Mouse (Mus musculus) heart, embryonic 13.5 days (tissue): ENCODE measurements around the gene Slc38a11. TPM values are rescaled to one million over a fixed set of nuclear protein-coding genes. Genes with fewer than 3 reads are reported as not detected.

Experiments used
- ATAC-seq: fragments of 200-750 bp; cut with Nextera tagmentation; 2 replicates; pipeline ENCODE4 v1.8.0; 2017; ENCODE audit warnings: moderate TSS enrichment; ENCODE audit not compliant: insufficient number of reproducible peaks, low FRiP score, low TSS enrichment; ENCODE audit errors: extremely low read depth
- H3K27ac ChIP-seq: fragments of 300-500 bp; sonication (generic); replicated peaks from 2 replicates; pipeline ENCODE4 v1.5.1; 2015; ENCODE audit warnings: moderate library complexity, mild to moderate bottlenecking, inconsistent platforms
- H3K27me3 ChIP-seq: fragments of 300-500 bp; sonication (generic); replicated peaks from 2 replicates; pipeline ENCODE4 v1.6.1; 2015; ENCODE audit warnings: mild to moderate bottlenecking, inconsistent platforms
- H3K36me3 ChIP-seq: fragments of 300-500 bp; sonication (generic); 2 replicates; pipeline ENCODE4 v1.6.1; 2015; ENCODE audit warnings: mild to moderate bottlenecking, inconsistent platforms
- H3K4me1 ChIP-seq: fragments of 300-500 bp; sonication (generic); 2 replicates; pipeline ENCODE4 v1.6.1; 2015; ENCODE audit warnings: inconsistent platforms
- H3K4me2 ChIP-seq: fragments of 300-500 bp; sonication (generic); 2 replicates; pipeline ENCODE4 v1.6.1; 2015; ENCODE audit warnings: inconsistent platforms, mild to moderate bottlenecking, moderate library complexity
- H3K4me3 ChIP-seq: fragments of 300-500 bp; sonication (generic); 2 replicates; pipeline ENCODE4 v1.5.1; 2015; ENCODE audit warnings: moderate library complexity, mild to moderate bottlenecking, inconsistent platforms
- H3K9ac ChIP-seq: fragments of 300-500 bp; sonication (generic); 2 replicates; pipeline ENCODE4 v1.6.1; 2015; ENCODE audit warnings: inconsistent platforms, mild to moderate bottlenecking, moderate library complexity
- H3K9me3 ChIP-seq: fragments of 300-500 bp; sonication (generic); 2 replicates; pipeline ENCODE4 v1.6.1; 2016; ENCODE audit warnings: inconsistent platforms
- WGBS: fragments of 180-500 bp; shearing (Covaris S2); methylation state at CpG from one replicate; pipeline ENCODE4 v1.1.7; 2015; ENCODE audit warnings: mixed read lengths; 5-methylcytosine and 5-hydroxymethylcytosine counted together
- polyA plus RNA-seq: library from polyadenylated mRNA; unstranded; fragments of >200 nt; fragmentation: Nextera tagmentation; extraction: Ambion mirVana; gene quantifications from 2 replicates; pipeline ENCODE4 v1.2.1, GENCODE M21; 2015

The Slc38a11 gene
- polyA plus RNA-seq, 1 experiment from 2014 or later, result not detected

DNA sequence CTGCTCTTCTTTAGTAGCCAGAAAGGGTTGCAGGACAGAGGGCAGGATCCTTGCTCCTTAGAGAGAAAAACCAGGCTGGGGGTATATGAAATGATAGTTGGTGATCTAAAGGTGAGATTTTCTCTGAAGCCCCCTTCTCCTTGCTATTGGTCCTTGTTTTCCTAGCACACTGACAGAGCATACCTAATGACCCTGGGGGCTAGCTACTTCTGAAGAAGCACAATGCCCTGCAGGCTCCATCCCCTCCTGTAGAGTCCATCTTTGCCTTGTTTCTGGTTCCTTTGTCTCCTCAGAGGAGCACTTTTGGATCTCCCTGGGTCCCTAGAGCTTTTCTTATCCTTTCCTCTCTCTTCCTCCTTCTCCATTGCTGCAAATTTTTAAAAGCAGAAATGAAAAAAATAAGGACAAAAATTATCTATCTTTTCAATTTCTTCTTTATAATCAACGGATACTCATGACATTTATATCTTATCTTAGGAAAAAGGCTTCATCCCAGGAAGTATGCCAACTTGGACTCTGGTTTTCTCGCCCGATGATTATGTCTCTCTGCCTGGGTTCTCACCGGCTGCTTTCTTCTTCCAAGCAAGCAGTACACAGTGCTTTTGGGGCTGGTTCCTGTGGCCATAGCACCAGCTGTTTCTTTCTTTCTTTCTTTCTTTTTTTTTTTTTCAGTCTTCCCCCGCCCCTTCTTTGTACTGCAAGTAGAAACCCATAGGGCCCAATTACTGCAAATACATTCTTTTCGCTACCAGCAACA lies 41.7 kb downstream of the Slc38a11 start:
- Histone ChIP-seq H3K27me3 (no peaks in the 10 kb centered on the region), H3K36me3 (no peaks in the 10 kb centered on the region), H3K4me2 (no peak overlapping the region), H3K27ac (no peak overlapping the region), H3K4me1 (peaks cover 12% of the 10 kb centered on the region), H3K9ac (no peak overlapping the region), H3K9me3 (no peaks in the 10 kb centered on the region), H3K4me3 (no peak overlapping the region)
- 66% methylated on average over 6 of the region's 6 CpGs for WGBS
- ATAC-seq, result no peak

DNA sequence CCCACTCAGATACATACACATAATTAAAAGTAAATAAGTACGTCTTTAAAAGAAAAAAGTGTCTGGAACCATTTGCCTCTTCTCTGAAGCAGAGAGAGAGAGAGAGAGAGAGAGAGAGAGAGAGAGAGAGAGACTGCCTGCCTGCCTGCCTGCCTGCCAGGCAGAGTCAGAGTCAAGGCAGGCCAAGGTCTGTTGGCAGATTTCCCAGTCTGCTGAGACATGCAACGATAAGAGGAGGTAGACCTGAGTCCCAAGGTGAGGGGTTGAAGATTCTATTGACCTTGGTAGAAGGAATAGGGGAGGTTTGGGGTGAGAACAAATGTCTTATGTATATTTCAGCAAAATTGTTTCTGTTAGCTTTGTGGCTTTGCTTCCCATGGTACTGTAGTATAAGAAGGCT lies 42.9 kb downstream of the Slc38a11 start:
- H3K4me1 ChIP-seq, result peaks cover 14% of the 10 kb centered on the region
- H3K36me3 ChIP-seq, result no peaks in the 10 kb centered on the region
- H3K9me3 ChIP-seq, result no peaks in the 10 kb centered on the region
- H3K9ac ChIP-seq, result no peak overlapping the region
- no peak overlapping the region for H3K4me3 ChIP-seq
- no peak for ATAC-seq
- H3K27me3 ChIP-seq, result no peaks in the 10 kb centered on the region
- no peak overlapping the region for H3K4me2 ChIP-seq
- 38% methylated on average over 2 of the region's 2 CpGs for WGBS
- H3K27ac ChIP-seq, result 0 out of 2 replicates have a peak overlapping the region, but pooled peaks have one; percentile 28

DNA sequence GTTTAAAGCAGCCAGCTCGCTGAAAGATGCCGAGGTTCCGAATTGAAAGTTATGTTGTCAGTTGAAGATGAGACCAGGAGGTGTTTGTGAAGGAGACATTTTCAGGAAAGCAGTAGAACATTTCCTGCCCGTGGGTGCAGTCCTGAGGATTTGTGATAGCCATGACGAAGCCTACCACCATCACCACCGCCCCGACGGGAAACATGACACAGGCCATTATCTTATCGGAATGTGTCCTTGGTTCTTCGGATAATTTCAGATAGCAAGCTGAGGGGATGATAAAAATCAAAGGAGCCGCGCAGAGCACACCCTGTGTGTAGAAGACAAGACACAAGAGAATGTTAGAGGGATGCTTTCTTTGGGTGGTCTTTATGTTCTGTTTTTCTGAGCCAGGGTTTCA lies 47.1 kb downstream of the Slc38a11 start:
- no peak for ATAC-seq
- H3K4me1 ChIP-seq, result peaks cover 9% of the 10 kb centered on the region
- H3K9me3 ChIP-seq, result no peaks in the 10 kb centered on the region
- no peaks in the 10 kb centered on the region for H3K36me3 ChIP-seq
- H3K27ac ChIP-seq, result no peak overlapping the region
- H3K4me2 ChIP-seq, result no peak overlapping the region
- 26% methylated on average over 12 of the region's 12 CpGs for WGBS
- no peaks in the 10 kb centered on the region for H3K27me3 ChIP-seq
- no peak overlapping the region for H3K4me3 ChIP-seq
- H3K9ac ChIP-seq, result no peak overlapping the region

DNA sequence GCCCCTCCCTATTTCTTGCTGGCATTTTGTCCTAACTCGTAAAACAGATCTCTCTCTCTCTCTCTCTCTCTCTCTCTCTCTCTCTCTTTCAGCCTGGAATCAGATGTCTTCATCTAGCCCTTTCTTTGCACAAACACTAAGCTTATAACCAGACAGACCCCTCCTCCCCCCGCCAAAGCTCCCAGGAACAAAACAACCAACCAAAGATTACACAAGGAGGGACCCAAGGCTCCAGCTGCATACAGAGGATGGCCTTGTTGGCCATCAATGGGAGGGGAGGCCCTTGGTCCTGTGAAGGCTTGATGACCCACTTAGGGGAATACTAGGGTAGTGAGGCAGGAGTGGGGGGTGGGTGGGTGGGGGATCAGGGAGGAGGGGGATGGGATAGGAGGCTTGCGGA lies 52.6 kb downstream of the Slc38a11 start:
- no peak for ATAC-seq
- H3K9me3 ChIP-seq, result no peaks in the 10 kb centered on the region
- no peaks in the 10 kb centered on the region for H3K4me1 ChIP-seq
- no peaks in the 10 kb centered on the region for H3K36me3 ChIP-seq
- 81% methylated on average over 3 of the region's 3 CpGs for whole genome bisulfite sequencing
- no peak overlapping the region for H3K27ac ChIP-seq
- H3K4me2 ChIP-seq, result no peak overlapping the region
- no peak overlapping the region for H3K9ac ChIP-seq
- no peak overlapping the region for H3K4me3 ChIP-seq
- H3K27me3 ChIP-seq, result no peaks in the 10 kb centered on the region

DNA sequence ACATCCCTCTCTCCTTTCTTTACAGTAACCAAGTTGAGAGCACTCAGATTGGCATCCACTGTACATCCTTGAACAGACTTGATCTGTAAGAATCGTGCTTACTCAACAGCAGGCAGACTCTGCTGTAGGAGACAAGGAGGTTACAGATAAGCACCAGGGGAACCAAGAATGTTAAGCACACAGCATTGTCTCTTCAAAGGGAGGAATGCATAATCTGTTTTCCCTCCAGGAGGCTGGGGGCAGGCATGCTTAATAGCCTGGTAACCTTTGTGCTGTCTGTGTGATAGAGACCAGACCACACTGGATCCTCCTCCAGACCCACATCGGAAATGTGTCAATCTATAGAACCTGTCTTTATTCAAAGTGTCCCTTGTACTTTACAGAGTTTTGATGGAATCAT lies 67.3 kb downstream of the Slc38a11 start:
- H3K27me3 ChIP-seq, result no peaks in the 10 kb centered on the region
- no peak overlapping the region for H3K4me3 ChIP-seq
- H3K36me3 ChIP-seq, result no peaks in the 10 kb centered on the region
- WGBS, result 11% methylated on average over 2 of the region's 2 CpGs
- no peaks in the 10 kb centered on the region for H3K9me3 ChIP-seq
- ATAC-seq, result no peak
- H3K4me2 ChIP-seq, result no peak overlapping the region
- H3K4me1 ChIP-seq, result peaks cover 26% of the 10 kb centered on the region
- H3K9ac ChIP-seq, result no peak overlapping the region
- peak overlapping the region; percentile 70 for H3K27ac ChIP-seq

DNA sequence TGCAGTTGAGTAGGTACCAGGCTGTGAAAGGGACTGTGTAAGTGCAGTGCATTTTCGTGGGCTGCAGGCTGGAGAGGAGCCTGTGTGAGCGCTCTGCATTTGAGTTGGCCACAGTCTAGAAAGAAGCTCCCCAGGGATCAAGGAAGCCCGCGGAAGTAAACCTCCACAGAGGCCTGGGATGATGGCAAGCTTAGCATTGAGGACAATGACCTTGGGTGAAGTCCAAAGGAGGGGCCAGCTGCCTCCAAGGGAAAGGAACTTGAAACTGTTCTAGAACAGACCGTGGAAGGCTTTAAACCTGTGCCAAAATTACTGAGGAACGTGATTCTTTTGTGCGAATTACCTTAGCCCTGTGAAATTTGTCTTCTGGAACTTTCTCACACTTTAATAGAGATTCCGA lies 69.7 kb downstream of the Slc38a11 start:
- no peaks in the 10 kb centered on the region for H3K27me3 ChIP-seq

DNA sequence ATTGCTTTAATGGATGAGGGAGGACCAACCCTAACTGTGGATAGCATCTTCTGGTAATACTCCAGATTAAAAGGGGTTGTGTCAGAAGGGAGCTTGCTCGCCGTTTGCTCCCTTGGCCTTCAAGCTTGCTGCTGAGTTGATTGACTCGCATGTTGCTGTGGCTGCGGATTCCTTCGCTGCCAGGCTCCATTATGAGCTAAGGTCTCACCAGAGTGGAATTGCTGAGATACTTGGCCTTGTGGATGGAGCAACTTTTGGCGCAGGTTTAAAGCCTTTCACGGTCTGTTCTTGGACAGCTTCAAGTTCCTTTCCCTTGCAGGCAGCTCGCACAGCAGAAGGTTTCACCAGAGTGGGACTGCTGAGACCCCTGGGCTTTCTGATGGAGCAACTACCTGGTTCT lies 70.4 kb downstream of the Slc38a11 start:
- H3K9ac ChIP-seq, result no peak overlapping the region
- H3K36me3 ChIP-seq, result no peaks in the 10 kb centered on the region
- H3K4me3 ChIP-seq, result no peak overlapping the region
- no peak for ATAC-seq
- H3K4me2 ChIP-seq, result no peak overlapping the region
- WGBS, result 74% methylated on average over 8 of the region's 8 CpGs
- no peak overlapping the region for H3K27ac ChIP-seq
- peaks cover 26% of the 10 kb centered on the region for H3K4me1 ChIP-seq
- no peaks in the 10 kb centered on the region for H3K9me3 ChIP-seq
- no peaks in the 10 kb centered on the region for H3K27me3 ChIP-seq

More for the DNA sequence above, 69.7 kb downstream of the Slc38a11 start:
- Histone ChIP-seq H3K9me3 (no peaks in the 10 kb centered on the region), H3K36me3 (no peaks in the 10 kb centered on the region), H3K27ac (no peak overlapping the region), H3K4me2 (no peak overlapping the region), H3K4me1 (peaks cover 26% of the 10 kb centered on the region), H3K4me3 (no peak overlapping the region), H3K9ac (no peak overlapping the region)
- 71% methylated on average over 8 of the region's 8 CpGs for WGBS
- peak; percentile 42; the same call in 1 of the 2 replicates for ATAC-seq

DNA sequence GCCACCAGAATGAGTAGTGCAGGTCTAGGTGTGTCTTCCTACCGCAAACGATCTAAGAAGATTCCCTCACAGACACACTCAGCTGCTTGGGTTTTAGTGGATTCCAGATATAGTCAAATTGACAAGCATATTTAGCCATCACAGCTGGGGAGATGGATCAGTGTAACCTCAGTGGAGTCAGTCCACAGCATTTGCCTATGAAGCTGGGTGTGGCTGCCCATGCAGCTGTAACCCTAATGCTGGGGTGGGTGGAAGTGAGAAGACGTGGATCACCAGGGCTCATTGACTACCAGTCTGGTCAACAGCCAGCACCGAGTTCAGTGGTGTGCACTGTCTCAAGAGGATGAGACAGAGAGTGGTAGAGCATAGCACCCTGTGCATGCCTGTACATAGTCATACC lies 74.1 kb downstream of the Slc38a11 start:
- ATAC-seq, result no peak
- H3K27me3 ChIP-seq, result no peaks in the 10 kb centered on the region
- no peak overlapping the region for H3K9ac ChIP-seq
- WGBS, result 75% methylated on average over 4 of the region's 4 CpGs
- peaks cover 18% of the 10 kb centered on the region; the same call in 1 of the 2 replicates for H3K4me1 ChIP-seq
- no peaks in the 10 kb centered on the region for H3K36me3 ChIP-seq
- no peak overlapping the region for H3K4me3 ChIP-seq
- no peak overlapping the region for H3K4me2 ChIP-seq
- no peak overlapping the region for H3K27ac ChIP-seq
- H3K9me3 ChIP-seq, result no peaks in the 10 kb centered on the region

DNA sequence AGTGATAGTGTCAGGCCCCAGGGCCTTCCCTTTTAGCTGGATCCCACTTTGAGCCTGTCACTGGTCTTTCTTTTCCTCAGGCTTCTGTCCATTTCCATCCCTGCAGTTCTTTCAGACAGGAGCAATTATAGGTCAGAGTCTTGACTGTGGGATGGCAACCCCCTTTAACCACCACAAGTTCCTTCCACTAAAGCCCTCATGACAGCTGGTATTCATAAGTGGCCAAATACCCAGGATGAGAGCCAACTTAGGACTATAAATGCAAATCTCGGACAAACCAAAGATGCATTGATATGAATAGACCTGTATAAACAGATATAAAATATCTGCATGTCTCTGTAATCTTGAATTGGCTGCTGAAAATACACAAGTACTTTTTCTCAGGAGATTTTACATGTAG lies 75.1 kb downstream of the Slc38a11 start:
- WGBS, result 79% methylated on average over 1 of the region's 1 CpGs
- ATAC-seq, result no peak

DNA sequence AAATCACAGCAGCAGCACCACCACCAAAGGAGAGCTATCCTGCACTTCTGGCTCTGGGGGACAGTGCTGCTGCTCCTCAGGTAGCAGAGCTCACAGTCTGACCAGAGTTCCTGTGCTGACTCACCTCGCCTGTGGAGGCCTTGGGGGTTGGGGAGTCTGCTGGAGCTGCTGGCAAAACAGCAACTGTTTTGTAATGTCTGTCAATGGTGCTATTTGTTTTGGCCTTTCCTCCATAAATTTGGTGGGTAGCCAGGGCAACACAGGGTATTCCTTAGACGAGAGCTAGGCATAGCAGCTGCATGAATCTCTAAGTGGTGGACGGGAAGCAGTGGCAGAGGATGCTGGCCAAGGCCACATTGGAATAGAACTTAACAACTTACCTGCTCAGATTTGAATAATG lies 78.5 kb downstream of the Slc38a11 start:
- 54% methylated on average over 3 of the region's 3 CpGs for WGBS
- no peak for ATAC-seq
- H3K4me2 ChIP-seq, result no peak overlapping the region
- no peak overlapping the region for H3K4me3 ChIP-seq
- no peaks in the 10 kb centered on the region for H3K27me3 ChIP-seq
- no peak overlapping the region for H3K27ac ChIP-seq
- no peaks in the 10 kb centered on the region for H3K9me3 ChIP-seq
- H3K4me1 ChIP-seq, result peaks cover 12% of the 10 kb centered on the region; the same call in 1 of the 2 replicates
- no peak overlapping the region for H3K9ac ChIP-seq
- H3K36me3 ChIP-seq, result no peaks in the 10 kb centered on the region

More for the DNA sequence above, 75.1 kb downstream of the Slc38a11 start:
- H3K4me1 ChIP-seq, result peaks cover 13% of the 10 kb centered on the region; the same call in 1 of the 2 replicates
- H3K9me3 ChIP-seq, result no peaks in the 10 kb centered on the region
- no peaks in the 10 kb centered on the region for H3K27me3 ChIP-seq
- no peak overlapping the region for H3K4me2 ChIP-seq
- no peak overlapping the region for H3K27ac ChIP-seq
- H3K9ac ChIP-seq, result no peak overlapping the region
- no peaks in the 10 kb centered on the region for H3K36me3 ChIP-seq
- H3K4me3 ChIP-seq, result no peak overlapping the region

DNA sequence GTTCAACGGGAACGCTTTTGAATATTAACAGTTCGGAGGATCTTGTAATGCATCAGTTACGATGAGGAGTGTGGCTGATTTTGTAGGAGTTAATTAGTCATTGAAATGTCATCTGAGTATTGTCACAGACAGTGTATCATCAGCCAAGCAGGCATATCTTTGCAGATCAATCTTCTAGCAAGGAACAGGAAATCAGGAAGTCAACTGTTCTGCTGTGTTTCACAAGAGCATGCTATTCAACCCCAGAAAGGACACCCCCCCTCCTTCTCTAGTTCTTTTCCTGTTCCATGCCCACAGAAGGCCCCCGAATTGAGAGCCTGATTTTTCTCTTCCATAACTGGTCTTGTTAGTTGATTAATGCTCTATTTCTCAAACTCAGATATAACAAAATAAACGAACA lies 80.9 kb downstream of the Slc38a11 start:
- WGBS, result 73% methylated on average over 6 of the region's 6 CpGs
- Histone ChIP-seq H3K9ac (no peak overlapping the region), H3K27ac (no peak overlapping the region), H3K27me3 (no peaks in the 10 kb centered on the region), H3K4me3 (no peak overlapping the region), H3K36me3 (no peaks in the 10 kb centered on the region), H3K9me3 (no peaks in the 10 kb centered on the region), H3K4me2 (no peak overlapping the region), H3K4me1 (peaks cover 22% of the 10 kb centered on the region)
- no peak for ATAC-seq

DNA sequence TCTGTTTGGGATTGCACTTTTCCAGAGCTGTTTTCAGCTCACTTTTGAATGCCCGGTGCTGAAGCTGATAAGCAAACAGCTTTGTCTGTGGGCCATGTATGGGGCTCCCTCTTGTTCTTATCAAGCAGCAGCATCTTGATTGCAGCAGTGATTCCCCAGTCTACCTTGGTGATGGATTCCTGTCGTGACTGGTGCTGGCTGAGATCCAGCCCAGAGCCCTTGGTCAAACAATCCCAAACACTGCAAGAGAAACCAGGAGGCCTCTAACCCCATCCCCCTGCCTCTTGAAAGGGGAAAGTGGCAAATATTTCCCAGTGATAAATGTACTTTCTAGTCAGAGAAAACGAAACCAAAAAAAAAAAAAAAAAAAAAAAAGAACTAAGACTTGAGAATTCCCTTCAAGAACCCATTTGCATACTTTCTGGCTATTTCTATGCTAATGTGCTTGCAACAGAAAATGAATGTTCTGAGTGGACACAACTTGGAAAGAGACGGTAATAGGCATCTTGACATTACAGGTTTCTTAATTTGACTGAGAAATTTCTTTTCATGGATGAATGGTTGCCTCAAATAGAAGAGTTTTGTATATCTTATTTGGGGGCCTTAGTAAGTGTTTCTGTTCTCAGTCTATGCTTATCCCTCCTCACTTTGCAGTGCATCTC lies 84.7 kb downstream of the Slc38a11 start:
- H3K9me3 ChIP-seq, result no peaks in the 10 kb centered on the region
- no peak overlapping the region for H3K9ac ChIP-seq
- no peak for ATAC-seq
- no peaks in the 10 kb centered on the region for H3K36me3 ChIP-seq
- no peak overlapping the region for H3K27ac ChIP-seq
- H3K4me3 ChIP-seq, result no peak overlapping the region
- peaks cover 13% of the 10 kb centered on the region for H3K4me1 ChIP-seq
- H3K27me3 ChIP-seq, result no peaks in the 10 kb centered on the region
- H3K4me2 ChIP-seq, result peak overlapping the region; percentile 16; the same call in 1 of the 2 replicates
- WGBS, result 22% methylated on average over 4 of the region's 4 CpGs
